Mouse (Mus musculus) heart, postnatal 0 days (tissue): ENCODE results near the gene Casp9.

Experiments used
- CTCF ChIP-seq: IDR thresholded peaks from 2 replicates; pipeline ENCODE4 v1.5.1; 2016; ENCODE audit warnings: antibody characterized with exemption, control low read depth, low read depth
- EP300 ChIP-seq: IDR thresholded peaks from 2 replicates; pipeline ENCODE4 v1.6.1; 2016; ENCODE audit warnings: antibody characterized with exemption, low read depth

GRCm38 (mm10) chr4:141781201-141781985, 12.0 kb upstream of the Casp9 start:
- TF ChIP-seq CTCF: no peak
- no peak for TF ChIP-seq EP300
